Mouse (Mus musculus): Measurements from ENCODE around the gene Gmeb1.
"Not testable (repeated sequence)": the region's sequence is repeated elsewhere in the genome, so short reads cannot be mapped to it uniquely, and the experiment has no call there.

Gmeb1 gene

DNA sequence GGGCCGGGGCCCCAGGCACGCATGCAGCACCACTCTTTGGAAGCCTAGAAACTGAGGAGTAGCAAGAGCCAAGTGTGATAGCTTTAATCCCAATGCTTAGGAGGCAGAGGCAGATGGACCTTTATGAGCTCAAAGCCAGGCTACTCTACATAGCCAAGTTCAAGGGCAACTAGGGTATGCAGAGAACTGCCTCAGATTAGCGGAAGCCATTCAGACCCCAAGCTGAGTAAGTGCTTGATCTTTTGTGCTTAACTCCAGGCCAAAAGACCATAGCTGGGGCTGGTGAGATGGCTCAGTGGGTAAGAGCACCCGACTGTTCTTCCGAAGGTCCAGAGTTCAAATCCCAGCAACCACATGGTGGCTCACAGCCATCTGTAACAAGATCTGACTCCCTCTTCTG is 39.4 kb downstream of the Gmeb1 start:
- not testable (repeated sequence) for DNase-seq (ENCODE audit: low spot score)

DNA sequence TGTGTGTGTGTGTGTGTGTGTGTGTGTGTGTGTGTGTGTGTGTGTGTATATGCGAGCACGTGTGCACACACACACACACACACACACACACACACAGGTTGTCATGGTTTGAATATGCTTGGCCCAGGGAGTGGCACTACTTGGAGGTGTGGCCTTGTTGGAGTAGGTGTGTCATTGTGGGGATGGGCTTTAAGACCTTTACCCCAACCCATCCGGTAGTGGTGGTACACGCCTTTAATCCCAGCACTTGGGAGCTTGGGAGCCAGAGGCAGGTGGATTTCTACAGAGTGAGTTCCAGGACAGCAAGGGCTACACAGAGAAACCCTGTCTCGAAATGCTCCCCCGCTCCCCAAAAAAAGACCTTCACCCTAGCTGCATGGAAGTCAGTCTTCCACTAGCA is 43.0 kb downstream of the Gmeb1 start:
- not testable (repeated sequence) for DNase-seq (ENCODE audit: low spot score)

DNA sequence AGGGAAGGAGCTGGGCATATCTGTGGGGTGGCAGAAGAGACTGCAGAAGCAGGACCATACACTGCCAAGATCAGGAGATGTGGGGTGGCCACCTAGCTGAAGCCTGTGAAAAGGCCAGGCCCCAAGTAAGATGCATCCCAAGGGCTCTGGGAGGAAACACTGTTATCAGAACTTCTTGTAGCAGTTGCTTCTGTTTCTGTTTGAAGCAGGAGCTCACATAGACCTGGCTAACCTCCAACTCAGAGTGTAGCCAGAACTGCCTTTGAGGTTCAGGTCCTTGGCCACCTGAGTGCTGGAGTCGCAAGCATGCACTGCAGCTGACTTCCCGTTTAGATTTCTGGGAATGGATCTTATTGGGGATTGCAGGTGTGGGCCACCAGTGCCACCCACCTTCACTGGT is 43.6 kb downstream of the Gmeb1 start:
- no peak for DNase-seq (ENCODE audit: low spot score)

DNA sequence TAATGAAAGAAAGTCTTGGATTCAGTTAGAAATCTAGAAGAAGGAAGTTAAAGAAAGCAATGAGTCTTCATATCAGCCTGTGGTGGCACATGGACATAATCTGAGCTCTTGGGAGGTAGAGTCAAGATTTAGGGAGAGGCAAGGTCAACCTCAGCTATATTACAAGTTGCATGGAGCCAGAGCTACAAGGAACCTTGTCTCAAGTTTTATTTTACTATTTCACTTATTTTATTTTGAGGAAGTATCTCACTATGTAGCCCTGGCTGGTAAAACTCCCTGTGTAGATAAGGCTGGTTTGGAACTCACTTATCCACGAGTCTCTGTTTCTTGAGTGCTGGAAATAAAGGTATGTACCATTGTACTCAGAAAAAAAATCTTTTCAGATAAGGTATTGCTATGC is 44.8 kb downstream of the Gmeb1 start:
- no peak for DNase-seq (ENCODE audit: low spot score)

DNA sequence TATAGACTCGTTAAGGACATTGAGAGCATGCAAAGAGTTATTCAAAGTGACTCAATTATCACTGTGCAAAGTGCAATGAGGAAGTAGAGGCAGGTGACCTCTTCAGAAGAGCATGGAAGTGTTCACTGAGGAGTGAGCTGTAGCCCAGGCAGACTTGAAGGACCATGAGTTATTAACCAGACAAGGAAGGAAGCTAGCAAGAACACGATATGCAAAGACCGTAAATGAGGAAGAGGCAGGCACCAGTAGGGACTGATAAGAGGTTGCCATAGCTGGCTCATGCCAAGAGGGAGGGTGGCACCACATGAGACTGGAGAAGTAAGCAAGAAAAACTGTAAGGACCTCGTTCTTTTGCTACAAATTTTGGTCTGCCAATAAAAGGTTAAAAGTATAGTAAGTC is 46.6 kb downstream of the Gmeb1 start:
- DNase-seq (ENCODE audit: low spot score), result no peak

DNA sequence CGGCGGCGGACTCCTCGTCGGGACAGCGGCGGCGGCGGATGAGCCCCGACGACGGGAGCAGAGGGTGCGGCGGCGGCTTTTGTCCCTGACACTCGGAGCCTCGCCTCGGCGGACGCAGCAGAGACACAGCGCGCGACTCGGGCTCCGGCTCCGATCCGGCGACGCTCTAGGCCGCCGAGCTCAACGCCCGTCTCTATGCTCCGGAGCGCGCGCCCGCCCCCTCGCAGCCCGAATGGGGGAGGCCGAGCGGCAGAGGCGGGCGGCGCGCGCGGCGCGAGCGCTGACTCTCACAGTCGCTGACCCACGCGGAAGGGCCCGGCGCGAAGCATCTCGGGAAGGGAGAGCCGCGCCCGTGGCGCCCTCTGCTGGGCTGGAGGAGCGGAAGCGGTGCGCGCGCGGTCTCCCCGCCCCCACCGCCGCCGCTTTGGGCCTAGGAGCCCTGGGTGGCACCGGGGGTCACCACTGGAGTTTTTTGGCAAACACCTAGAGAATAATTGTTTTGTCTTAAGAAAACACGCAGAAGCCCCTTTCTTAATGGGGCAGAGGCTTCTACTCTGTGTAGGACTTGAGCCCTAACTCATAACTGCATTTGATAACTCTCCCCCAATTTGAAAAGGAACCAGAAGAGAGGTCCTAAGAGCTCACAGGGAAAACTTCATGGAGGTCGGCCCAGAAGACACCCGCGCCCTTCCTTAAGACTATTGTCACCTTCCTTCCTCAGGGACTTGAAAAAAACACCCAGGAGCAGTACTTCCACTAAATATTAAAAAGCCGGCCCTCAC is 49.3 kb downstream of the Gmeb1 start, which contains the start of gene Ythdf2:
Gene Ythdf2, minus strand, starts transcription at position 351 of the 782 bp plus-strand sequence.
- peak; percentile 90 for DNase-seq (ENCODE audit: low spot score)

DNA sequence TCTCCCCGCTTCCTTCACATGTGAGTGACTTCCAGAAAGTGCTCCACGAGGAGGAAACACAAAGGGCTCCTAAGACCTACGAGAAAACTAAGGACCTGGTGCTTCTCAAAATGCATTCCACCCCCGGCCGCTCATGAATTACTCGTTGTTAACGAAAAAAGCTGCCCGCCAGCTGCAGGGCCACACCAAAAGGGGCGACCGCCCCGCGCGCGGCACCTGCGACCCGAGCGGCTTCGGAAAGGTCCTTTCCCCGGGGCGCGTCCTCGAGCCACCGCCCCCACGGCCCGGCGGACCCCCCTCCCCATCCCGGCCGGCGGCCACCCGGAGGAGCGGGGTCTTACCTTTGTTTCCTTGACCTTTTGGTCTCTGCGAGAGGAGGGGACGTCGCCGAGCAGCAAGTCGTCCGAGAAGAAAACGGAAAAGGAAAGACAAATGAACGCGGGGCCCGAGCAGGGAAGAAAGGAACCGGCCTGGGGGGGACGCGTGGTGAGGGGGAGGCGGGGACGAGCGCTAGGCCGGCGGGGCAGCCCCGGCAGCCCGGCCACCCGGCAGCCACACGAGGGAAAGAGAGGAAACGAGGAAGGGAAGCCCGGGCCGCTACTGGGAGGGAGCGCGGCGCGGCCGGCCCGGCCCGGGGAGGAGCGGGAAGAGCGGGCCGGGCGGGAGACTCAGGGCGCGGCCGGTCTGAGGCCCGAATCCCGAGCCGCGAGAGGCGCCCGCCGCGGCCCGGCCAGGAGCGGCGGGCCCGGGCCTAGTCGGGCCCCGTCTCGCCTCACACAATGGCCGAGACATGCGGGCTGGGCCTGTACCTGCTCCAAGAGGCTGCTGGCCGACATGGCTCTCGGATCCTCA is 50.1 kb downstream of the Gmeb1 start:
- no peak for DNase-seq (ENCODE audit: low spot score)

DNA sequence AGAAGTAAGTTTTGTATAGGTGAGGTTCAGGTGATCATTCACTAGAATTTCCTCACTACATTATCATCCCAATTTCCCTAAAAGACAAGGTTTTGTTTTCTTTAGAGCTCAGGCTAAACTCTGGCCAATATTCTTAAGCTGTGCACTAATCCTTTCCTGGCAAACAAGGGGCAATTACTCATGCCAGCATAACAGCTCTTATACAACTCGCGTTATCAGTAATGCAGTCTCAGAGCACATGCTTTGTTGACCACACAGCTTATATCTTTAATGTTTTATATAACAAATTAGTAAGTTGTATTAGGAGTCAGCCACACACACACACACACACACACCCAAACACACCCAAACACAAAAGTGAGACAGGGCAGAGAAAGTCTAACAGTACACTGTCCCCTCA is 51.1 kb downstream of the Gmeb1 start:
- DNase-seq (ENCODE audit: low spot score), result no peak

DNA sequence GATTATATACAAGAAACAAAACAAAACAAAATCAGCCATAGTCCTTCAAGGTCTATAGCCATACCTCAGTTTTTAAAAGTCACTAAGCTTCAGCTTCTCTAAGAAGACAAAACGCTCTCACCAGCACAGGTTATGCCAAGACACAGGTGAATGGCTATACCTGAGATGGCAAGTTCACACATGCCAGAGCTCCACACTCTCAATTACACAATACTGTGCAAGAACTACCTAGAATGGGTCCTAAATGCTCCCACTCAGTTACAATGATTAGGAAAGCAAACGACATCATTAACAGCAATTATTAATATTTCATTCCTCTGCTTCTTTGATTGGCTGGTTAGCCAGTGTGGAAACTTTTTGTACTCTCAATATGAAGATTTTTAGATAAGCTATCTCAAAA is 52.1 kb downstream of the Gmeb1 start:
- no peak for DNase-seq (ENCODE audit: low spot score)

DNA sequence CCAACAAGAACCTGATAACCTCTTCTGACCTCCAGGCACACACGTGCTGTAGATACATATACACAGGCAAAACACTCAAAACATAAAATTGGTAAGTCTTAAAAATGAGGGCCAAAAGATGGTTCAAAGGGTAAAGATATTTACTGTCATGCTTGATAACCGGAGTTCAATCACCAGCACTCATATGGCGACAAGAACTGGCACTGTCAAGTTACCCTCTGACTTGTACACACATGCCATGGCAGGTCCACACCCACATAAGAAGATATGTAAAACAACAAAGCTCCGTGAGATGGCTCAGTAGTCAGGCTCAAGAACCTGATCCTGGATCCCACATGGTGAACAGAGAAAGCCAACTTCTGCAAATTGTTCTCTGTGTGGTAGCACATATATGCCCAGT is 54.1 kb downstream of the Gmeb1 start:
- DNase-seq (ENCODE audit: low spot score), result no peak

DNA sequence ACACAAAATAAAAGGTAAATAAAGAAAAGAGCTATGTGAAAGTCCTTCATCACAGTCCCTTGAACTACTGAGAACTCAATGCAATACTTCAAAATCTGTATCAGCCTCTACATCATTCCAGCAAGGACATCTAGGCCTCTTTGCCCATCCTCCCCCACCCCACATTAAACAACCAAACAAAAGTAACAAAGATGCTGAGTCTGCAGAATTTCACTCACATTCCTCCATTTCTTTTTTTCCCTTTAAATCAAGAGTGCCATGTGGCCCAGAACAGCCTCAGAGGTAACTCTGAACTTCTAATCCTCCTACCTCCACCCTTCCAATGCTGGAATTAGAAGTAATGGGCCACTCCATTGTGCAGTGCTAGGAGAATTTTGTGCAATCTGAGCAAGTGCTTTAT is 62.6 kb downstream of the Gmeb1 start:
- DNase-seq (ENCODE audit: low spot score), result no peak

DNA sequence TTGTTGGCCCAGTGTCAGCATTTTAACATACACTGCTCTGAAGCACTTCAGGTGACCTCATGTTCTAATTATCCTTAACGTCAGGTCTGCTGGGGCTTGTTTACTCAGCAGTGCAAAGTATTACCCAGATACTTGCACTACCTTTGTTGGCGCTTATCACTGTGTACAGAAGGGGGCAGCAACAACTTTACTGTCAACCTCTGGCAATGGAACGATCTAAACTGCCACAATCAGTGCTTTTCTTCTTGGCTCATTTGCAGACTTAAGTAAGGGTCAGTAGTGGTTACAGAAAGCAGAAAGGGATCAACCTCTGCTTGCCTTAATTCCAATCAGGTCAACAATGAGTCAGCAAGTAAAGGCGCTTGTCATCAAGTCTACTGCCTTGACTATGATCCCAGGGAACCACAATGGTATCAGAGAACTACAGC is 63.1 kb downstream of the Gmeb1 start:
- DNase-seq (ENCODE audit: low spot score), result no peak

DNA sequence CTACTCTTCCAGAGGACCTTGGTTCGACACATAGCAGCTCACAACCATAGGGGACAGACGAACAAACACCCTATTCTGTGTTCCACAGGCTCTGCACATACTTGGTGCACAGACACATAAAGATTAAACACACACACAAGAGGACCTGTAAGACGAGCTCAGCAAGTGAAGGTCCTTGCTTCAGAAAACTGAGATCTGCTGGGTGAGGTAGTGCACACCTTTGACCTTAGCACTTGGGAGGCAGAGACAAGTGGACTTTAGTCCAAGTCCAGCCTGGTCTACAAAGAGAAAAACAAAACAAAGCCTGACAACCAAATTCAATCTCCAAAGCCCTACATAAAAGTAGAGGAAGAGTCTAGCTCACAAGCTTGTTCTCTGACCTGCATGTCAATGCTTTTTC is 66.4 kb downstream of the Gmeb1 start:
- DNase-seq (ENCODE audit: low spot score), result no peak

DNA sequence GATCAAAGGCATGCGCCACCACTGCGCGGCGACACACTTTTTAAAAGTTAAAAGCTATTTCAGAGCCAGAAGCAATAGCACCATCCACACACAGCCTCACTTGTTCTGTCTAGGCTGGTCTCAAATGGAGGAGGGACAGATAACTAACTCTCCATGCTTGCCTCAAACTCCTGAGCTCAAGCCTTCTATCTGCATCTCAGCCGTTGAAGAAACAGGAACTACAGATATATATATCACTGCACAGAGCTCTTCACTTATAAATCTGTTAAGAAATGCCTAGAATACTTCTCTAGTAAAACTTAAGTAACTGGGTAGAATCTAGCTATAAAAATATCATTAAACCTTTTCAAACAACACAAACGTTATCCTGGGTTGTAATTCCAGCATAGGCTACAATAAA is 67.0 kb downstream of the Gmeb1 start:
- no peak for DNase-seq (ENCODE audit: low spot score)

DNA sequence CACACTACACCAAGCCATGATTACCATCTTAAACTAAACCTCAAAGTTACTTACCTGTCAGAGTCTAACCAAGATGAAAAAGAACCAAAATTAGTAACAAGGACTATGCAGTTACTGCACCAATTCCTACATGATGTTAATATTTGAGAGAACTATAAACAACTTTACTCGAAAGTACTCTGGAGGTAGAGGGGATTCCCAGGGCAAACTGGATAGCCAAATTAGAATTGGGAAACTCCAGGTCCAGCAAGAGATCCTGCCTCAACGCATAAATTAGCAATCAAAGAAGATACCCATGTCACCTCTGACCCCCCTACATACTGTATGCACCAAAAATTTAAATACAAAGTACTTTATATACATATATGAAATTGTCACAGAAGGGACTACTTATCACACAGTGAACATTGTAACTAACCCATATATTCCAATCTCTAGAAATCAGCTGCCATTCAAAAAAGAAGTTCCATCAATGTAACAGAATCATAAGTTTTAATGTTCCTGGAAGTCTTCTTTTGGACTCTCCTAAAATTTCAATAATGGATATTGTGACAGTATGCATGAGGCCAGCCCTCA is 73.5 kb downstream of the Gmeb1 start:
- no peak for DNase-seq (ENCODE audit: low spot score)

DNA sequence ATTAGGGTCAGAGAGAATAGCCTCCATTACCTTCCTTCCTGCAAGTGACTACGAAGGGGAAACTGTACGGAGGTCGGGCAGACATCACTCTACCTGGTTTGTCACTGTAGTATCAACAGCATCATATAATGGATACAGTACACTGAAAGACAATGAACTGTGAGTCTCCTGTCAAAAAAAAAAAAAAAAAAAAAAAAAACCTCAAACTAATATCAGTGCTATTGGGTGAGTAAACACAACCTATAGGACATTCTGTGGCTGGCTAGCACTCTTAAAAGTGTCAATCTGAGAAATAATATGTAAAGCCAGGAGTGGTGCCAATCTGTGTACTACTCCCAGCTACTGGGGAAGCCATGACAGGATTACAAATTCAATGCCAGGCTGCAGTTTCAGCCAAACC is 78.2 kb downstream of the Gmeb1 start:
- DNase-seq (ENCODE audit: low spot score), result no peak

DNA sequence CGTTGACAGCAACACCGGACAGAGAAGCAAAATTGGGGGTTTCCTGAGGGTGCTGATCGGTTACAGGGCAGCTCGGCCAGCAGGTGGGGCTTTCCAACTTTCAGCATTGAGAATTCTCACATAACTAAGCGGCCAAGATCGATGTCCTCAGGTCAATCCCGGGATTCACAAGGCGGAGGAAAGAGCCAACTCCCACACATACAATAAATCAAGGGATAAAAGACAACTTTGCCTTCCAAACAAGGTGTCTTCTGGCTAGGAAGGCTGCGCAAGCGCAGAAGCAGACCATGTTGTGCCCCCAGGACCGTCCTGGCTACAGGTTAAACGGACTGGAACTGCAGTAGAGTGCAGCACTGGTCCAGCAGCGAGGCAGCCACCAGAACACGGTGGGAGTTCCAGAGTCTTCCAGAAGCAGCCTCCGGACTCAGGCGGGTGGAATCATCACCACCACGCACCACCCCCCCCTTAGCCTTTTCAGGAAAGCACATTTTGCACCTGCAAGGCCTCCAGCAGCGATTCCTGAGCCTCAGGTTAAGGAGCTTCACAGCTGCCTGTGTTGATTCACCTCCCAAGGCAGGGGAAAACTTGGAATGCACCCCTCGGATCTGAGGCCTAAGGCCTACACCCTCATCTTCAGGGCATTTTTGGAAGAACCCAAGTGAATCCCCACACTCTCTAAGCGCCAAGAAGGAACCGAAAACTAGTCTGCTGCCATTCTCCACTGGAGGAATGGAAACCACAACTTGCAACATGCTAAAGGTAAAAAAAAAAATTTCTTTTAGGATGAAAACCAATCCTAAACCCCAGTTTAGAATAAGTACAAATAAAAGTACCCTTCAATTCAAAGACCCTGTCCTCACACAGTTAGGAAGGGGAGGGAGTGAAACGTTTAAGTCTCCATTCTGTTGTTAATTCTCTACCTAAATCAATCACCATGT is 79.4 kb downstream of the Gmeb1 start:
- DNase-seq (ENCODE audit: low spot score), result no peak

DNA sequence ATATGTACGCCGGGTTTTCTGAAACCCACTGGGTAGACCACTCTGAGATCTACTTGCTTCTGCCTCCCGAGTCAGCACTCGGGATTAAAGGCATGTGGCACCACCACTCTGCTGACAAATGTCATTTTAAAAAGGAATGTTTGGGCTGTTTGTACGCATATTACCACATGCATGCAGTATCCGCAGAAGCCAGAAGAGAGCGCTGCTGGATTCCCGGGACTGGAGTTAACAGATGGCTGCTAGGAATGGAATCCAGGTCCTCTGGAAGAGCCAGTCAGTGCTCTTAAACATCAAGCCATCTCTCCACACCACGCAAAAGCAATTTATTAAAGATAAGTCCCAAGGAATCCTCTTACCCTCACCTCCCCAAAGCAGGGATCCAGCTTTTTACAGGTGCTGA is 80.7 kb downstream of the Gmeb1 start:
- DNase-seq (ENCODE audit: low spot score), result no peak

DNA sequence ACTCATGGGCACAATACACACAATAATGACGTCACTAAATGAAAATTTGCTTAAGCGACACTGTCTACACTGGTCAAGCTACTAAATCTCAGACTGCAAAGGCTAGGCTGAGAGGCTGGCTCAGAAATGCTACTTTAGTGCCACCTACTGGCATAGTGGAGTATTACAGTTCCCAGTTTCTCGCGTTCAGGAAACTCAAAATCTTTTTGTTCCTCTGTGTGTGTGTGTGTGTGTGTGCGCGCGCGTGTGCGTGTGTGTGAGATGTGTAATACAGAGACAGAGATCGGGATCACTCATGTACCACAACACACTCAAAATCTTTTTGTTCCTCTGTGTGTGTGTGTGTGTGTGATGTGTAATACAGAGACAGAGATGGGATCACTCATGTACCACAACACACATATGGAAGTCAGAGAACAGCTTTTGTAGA is 82.8 kb downstream of the Gmeb1 start:
- no peak for DNase-seq (ENCODE audit: low spot score)

DNA sequence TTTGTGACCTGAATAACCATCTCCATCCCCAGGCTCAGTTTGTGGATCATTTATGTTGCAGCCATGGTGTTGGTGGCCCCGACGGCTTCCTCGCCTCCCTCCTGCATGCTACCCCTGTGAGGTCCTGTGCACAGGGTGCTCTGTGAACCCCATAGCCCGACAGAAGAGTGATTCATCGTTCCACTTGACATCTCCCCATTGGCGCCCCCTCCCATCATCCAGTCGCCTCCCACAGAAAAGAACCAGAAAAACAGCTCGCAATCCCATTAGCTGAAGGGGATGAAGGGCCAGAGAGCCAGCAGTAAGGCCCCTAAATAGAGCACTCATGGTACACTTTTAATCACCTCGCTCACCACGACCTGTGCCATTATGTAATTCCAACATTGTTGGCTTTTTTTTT is 84.9 kb downstream of the Gmeb1 start:
- DNase-seq (ENCODE audit: low spot score), result no peak

Measured in urinary bladder, postnatal 10 days (tissue).